Mouse (Mus musculus) liver, embryonic 11.5 days (tissue): ENCODE results near the gene Dync2li1. TPM values are rescaled to one million over a fixed set of nuclear protein-coding genes. Genes with fewer than 3 reads are reported as not detected.

Experiments used
- ATAC-seq: fragments of 200-750 bp; cut with Nextera tagmentation; replicated peaks from 2 replicates; pipeline ENCODE4 v1.8.0; 2017; ENCODE audit warnings: moderate number of reproducible peaks, mild to moderate bottlenecking, moderate TSS enrichment, moderate library complexity; ENCODE audit not compliant: low FRiP score
- DNase-seq: peaks from one replicate; pipeline ENCODE4 v3.0.0-alpha.2; 2017; ENCODE audit warnings: low spot score
- H3K27ac ChIP-seq: fragments of 300-500 bp; sonication (generic); 2 replicates; pipeline ENCODE4 v1.5.1; 2014; ENCODE audit warnings: mild to moderate bottlenecking, low read depth, low read length, control low read depth
- H3K27me3 ChIP-seq: fragments of 300-500 bp; sonication (generic); replicated peaks from 2 replicates; pipeline ENCODE4 v1.6.1; 2014; ENCODE audit warnings: low read length, mixed read lengths; ENCODE audit not compliant: control insufficient read depth, insufficient read depth
- H3K36me3 ChIP-seq: fragments of 300-500 bp; sonication (generic); 2 replicates; pipeline ENCODE4 v1.6.1; 2014; ENCODE audit warnings: mild to moderate bottlenecking, low read length, moderate library complexity, mixed read lengths; ENCODE audit not compliant: control insufficient read depth, insufficient read depth
- H3K4me1 ChIP-seq: fragments of 300-500 bp; sonication (generic); replicated peaks from 2 replicates; pipeline ENCODE4 v1.6.1; 2014; ENCODE audit warnings: low read length, mixed read lengths; ENCODE audit not compliant: control insufficient read depth, insufficient read depth
- H3K4me2 ChIP-seq: fragments of 300-500 bp; sonication (generic); 2 replicates; pipeline ENCODE4 v1.6.1; 2014; ENCODE audit warnings: mild to moderate bottlenecking, control low read depth, moderate library complexity
- H3K4me3 ChIP-seq: fragments of 300-500 bp; sonication (generic); 2 replicates; pipeline ENCODE4 v1.5.1; 2014; ENCODE audit warnings: low read depth, low read length, control low read depth
- H3K9ac ChIP-seq: fragments of 300-500 bp; sonication (generic); 2 replicates; pipeline ENCODE4 v1.6.1; 2014; ENCODE audit warnings: low read depth, low read length, control low read depth
- H3K9me3 ChIP-seq: fragments of 300-500 bp; sonication (generic); 2 replicates; pipeline ENCODE4 v1.6.1; 2016; ENCODE audit warnings: low read length, inconsistent platforms, mixed read lengths; ENCODE audit not compliant: control insufficient read depth
- WGBS: fragments of 180-500 bp; shearing (Covaris S2); extraction: QIAGEN DNeasy Blood & Tissue Kit; methylation state at CpG from one replicate; pipeline ENCODE4 v1.1.7; 2014; 5-methylcytosine and 5-hydroxymethylcytosine counted together
- polyA plus RNA-seq: library from polyadenylated mRNA; unstranded; fragments of >200 nt; fragmentation: Nextera tagmentation; extraction: Ambion mirVana; gene quantifications from 2 replicates; pipeline ENCODE4 v1.2.1, GENCODE M21; 2014

Gene Dync2li1
- polyA plus RNA-seq, 1 experiment from 2014 or later, result 8.9 TPM

- no peaks in the 10 kb centered on the region for H3K4me1 ChIP-seq
- peaks cover 17% of the 10 kb centered on the region for H3K27me3 ChIP-seq
- peak within 1 kb of the TSS; percentile 29 for H3K4me3 ChIP-seq
- H3K27ac ChIP-seq, result no peak within 1 kb of the TSS
- WGBS, result 4% methylated on average over 24 of the region's 24 CpGs
- DNase-seq (peak; percentile 46), ATAC-seq (no peak)
- no peaks in the 10 kb centered on the region for H3K36me3 ChIP-seq
- no peaks in the 10 kb centered on the region for H3K9me3 ChIP-seq
- 0 out of 2 replicates have a peak within 1 kb of the TSS, but pooled peaks have one; percentile 35 for H3K9ac ChIP-seq
- peak within 1 kb of the TSS; percentile 63 for H3K4me2 ChIP-seq
Measured at GRCm38 (mm10) chr17:84675951-84676366, 49.7 kb downstream of the Dync2li1 start, which contains the start of gene Abcg8. TSS of gene Abcg8 (plus strand) at chr17:84676302.

DNA sequence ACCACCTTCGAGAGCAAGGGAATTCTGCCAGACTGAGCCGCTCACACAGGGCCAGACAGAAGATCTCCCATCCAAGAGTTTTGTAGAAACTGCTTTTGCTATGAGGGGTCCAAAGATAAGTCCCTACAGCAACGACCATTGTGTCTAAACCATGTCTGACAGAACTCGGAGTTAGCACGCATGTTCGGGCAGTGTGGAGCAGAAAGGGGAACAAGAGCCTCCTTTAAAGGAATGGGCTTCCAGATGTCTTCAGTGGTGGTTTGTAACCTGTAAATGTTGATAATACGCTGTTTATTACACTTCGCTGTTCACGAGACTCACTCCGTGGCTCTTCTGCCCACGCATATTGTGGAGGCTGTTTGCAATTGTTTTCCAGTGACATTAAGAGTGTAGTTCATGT, 51.3 kb downstream of the Dync2li1 start:
- Histone ChIP-seq H3K9ac (no peak overlapping the region), H3K27ac (no peak overlapping the region), H3K4me1 (no peaks in the 10 kb centered on the region), H3K9me3 (no peaks in the 10 kb centered on the region), H3K4me2 (no peak overlapping the region), H3K36me3 (no peaks in the 10 kb centered on the region), H3K4me3 (no peak overlapping the region), H3K27me3 (peaks cover 17% of the 10 kb centered on the region)
- WGBS, result 83% methylated on average over 11 of the region's 11 CpGs
- no peak for ATAC-seq
- DNase-seq, result no peak

GRCm38 (mm10) chr17:84681670-84682069, 55.4 kb downstream of the Dync2li1 start:
- ATAC-seq (no peak), DNase-seq (no peak)
- Histone ChIP-seq H3K27ac (no peak overlapping the region), H3K9ac (no peak overlapping the region), H3K36me3 (no peaks in the 10 kb centered on the region), H3K27me3 (peaks cover 6% of the 10 kb centered on the region; the same call in 1 of the 2 replicates), H3K4me3 (no peak overlapping the region), H3K4me1 (no peaks in the 10 kb centered on the region), H3K9me3 (no peaks in the 10 kb centered on the region), H3K4me2 (no peak overlapping the region)
- WGBS, result 72% methylated on average over 3 of the region's 3 CpGs

GRCm38 (mm10) chr17:84682734-84683717, 56.7 kb downstream of the Dync2li1 start, which contains the start of gene Abcg5:
TSS of gene Abcg5 (minus strand) at chr17:84683011.
- Histone ChIP-seq H3K9ac (no peak within 1 kb of the TSS), H3K27ac (no peak within 1 kb of the TSS), H3K4me3 (no peak within 1 kb of the TSS), H3K36me3 (no peaks in the 10 kb centered on the region), H3K4me1 (no peaks in the 10 kb centered on the region), H3K9me3 (no peaks in the 10 kb centered on the region), H3K27me3 (0 out of 2 replicates have a peak, but pooled peaks cover 3% of the 10 kb centered on the region), H3K4me2 (no peak within 1 kb of the TSS)
- ATAC-seq, result no peak
- DNase-seq, result no peak
- WGBS, result 66% methylated on average over 18 of the region's 18 CpGs

- Histone ChIP-seq H3K27ac (no peak overlapping the region), H3K9ac (no peak overlapping the region), H3K36me3 (no peaks in the 10 kb centered on the region), H3K4me3 (no peak overlapping the region), H3K4me2 (no peak overlapping the region), H3K4me1 (no peaks in the 10 kb centered on the region), H3K27me3 (no peaks in the 10 kb centered on the region), H3K9me3 (no peaks in the 10 kb centered on the region)
- WGBS, result 23% methylated on average over 6 of the region's 6 CpGs
- no peak for ATAC-seq
- no peak for DNase-seq
Measured at GRCm38 (mm10) chr17:84684284-84684683, 58.0 kb downstream of the Dync2li1 start.

DNA sequence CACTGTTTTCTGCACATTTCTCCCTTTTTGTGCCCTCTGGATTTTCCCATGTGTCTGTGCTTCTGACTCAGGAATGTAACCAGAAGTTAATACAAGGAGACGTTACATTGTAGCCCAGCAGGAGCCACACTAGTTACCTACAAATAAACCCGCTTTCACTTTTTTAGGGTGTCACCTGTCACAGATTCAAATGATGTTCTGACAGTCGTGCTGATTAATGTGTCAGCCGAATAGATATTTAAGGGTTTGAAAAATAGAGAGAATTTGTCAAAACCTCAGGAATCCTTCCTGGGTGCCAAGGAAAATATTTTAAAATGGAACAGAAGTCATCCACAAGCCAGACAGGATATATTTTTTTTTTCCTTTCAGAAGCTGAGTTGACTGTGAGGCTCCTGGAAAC, 59.0 kb downstream of the Dync2li1 start:
- no peak overlapping the region for H3K4me2 ChIP-seq
- H3K9me3 ChIP-seq, result no peaks in the 10 kb centered on the region
- H3K4me1 ChIP-seq, result no peaks in the 10 kb centered on the region
- WGBS, result 76% methylated on average over 4 of the region's 4 CpGs
- H3K4me3 ChIP-seq, result no peak overlapping the region
- DNase-seq, result no peak
- H3K36me3 ChIP-seq, result no peaks in the 10 kb centered on the region
- H3K27ac ChIP-seq, result no peak overlapping the region
- no peak for ATAC-seq
- H3K27me3 ChIP-seq, result no peaks in the 10 kb centered on the region
- H3K9ac ChIP-seq, result no peak overlapping the region

DNA sequence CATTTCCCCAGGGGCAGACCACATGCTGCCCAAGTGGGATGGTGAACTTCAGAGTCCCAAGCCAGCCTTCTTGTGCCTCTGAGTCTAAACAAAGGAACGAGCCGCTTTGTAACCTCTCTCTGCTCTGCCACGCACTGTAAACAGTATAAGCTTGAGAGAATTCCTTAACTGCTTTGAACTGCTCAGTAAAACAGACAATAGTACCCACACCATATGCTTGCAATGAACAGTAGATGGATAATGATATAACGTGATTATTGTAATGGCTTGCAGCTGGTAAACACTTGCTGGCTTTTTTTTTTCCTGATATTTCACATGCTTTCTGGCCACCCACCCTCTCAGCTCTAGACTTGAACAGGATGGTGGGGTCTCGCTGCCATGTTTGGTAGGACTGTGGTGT, 61.7 kb downstream of the Dync2li1 start:
- Histone ChIP-seq H3K4me1 (peaks cover 5% of the 10 kb centered on the region), H3K9me3 (no peaks in the 10 kb centered on the region), H3K4me3 (no peak overlapping the region), H3K4me2 (no peak overlapping the region), H3K27ac (no peak overlapping the region), H3K9ac (no peak overlapping the region), H3K27me3 (no peaks in the 10 kb centered on the region), H3K36me3 (no peaks in the 10 kb centered on the region)
- WGBS, result 72% methylated on average over 5 of the region's 5 CpGs
- DNase-seq, result no peak
- ATAC-seq, result no peak

DNA sequence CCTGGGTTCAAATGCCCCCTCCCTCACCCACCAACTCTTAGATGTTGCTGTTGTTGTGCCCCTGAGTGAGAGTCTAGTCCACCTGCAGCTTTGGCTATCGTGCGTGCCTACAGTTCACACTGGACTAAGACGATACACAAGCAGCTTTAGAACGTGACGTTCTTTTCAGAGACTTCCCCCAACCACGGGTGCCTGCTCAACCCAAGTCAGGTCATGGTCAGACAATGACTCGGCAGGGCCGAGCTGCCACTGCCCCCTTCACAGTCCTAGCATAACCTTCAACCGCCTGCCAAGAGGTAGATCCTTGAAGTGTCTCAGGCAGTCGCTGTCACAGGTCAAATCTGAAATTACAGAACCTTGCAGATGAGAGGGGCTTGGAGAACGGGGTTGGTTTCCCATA, 62.5 kb downstream of the Dync2li1 start:
- WGBS, result 72% methylated on average over 11 of the region's 11 CpGs
- Histone ChIP-seq H3K4me3 (no peak overlapping the region), H3K9me3 (no peaks in the 10 kb centered on the region), H3K36me3 (no peaks in the 10 kb centered on the region), H3K4me2 (no peak overlapping the region), H3K9ac (no peak overlapping the region), H3K27me3 (no peaks in the 10 kb centered on the region), H3K4me1 (peaks cover 5% of the 10 kb centered on the region), H3K27ac (no peak overlapping the region)
- no peak for ATAC-seq
- no peak for DNase-seq

- no peak for ATAC-seq
- H3K27ac ChIP-seq, result no peak overlapping the region
- 75% methylated on average over 5 of the region's 5 CpGs for WGBS
Measured at GRCm38 (mm10) chr17:84689316-84689715, 63.0 kb downstream of the Dync2li1 start.

More at GRCm38 (mm10) chr17:84689316-84689715, 63.0 kb downstream of the Dync2li1 start:
- Histone ChIP-seq H3K36me3 (no peaks in the 10 kb centered on the region), H3K4me3 (no peak overlapping the region), H3K27me3 (no peaks in the 10 kb centered on the region), H3K9ac (no peak overlapping the region), H3K9me3 (no peaks in the 10 kb centered on the region), H3K4me1 (peaks cover 5% of the 10 kb centered on the region), H3K4me2 (no peak overlapping the region)
- no peak for DNase-seq
